Mouse (Mus musculus) stomach, postnatal 0 days (tissue): ENCODE results near the gene Mrpl52. TPM values are rescaled to one million over a fixed set of nuclear protein-coding genes. Genes with fewer than 3 reads are reported as not detected.

Source experiments
- ATAC-seq: fragments of 200-750 bp; cut with Nextera tagmentation; 2 replicates; pipeline ENCODE4 v1.8.0; 2017; ENCODE audit not compliant: low FRiP score, low TSS enrichment
- DNase-seq: peaks from one replicate; pipeline ENCODE4 v3.0.0-alpha.2; 2016; ENCODE audit warnings: low spot score
- H3K27ac ChIP-seq: fragments of 300-500 bp; sonication (generic); replicated peaks from 2 replicates; pipeline ENCODE4 v1.5.1; 2014; ENCODE audit warnings: mild to moderate bottlenecking, control low read depth
- H3K27me3 ChIP-seq: fragments of 300-500 bp; sonication (generic); 2 replicates; pipeline ENCODE4 v1.6.1; 2014; ENCODE audit warnings: low read length; ENCODE audit not compliant: control insufficient read depth, insufficient read depth
- H3K36me3 ChIP-seq: fragments of 300-500 bp; sonication (generic); 2 replicates; pipeline ENCODE4 v1.6.1; 2014; ENCODE audit warnings: low read length, mixed read lengths; ENCODE audit not compliant: control insufficient read depth, insufficient read depth
- H3K4me1 ChIP-seq: fragments of 300-500 bp; sonication (generic); replicated peaks from 2 replicates; pipeline ENCODE4 v1.6.1; 2014; ENCODE audit warnings: antibody characterized with exemption; ENCODE audit not compliant: control insufficient read depth, insufficient read depth
- H3K4me2 ChIP-seq: fragments of 300-500 bp; sonication (generic); replicated peaks from 2 replicates; pipeline ENCODE4 v1.6.1; 2014; ENCODE audit warnings: low read depth, mild to moderate bottlenecking, control low read depth, moderate library complexity
- H3K4me3 ChIP-seq: fragments of 300-500 bp; sonication (generic); 2 replicates; pipeline ENCODE4 v1.5.1; 2014; ENCODE audit warnings: low read depth, low read length, control low read depth
- H3K9ac ChIP-seq: fragments of 300-500 bp; sonication (generic); 2 replicates; pipeline ENCODE4 v1.6.1; 2014; ENCODE audit warnings: mild to moderate bottlenecking, low read length, control low read depth, mixed read lengths
- H3K9me3 ChIP-seq: fragments of 300-500 bp; sonication (generic); 2 replicates; pipeline ENCODE4 v1.6.1; 2016; ENCODE audit warnings: low read length; ENCODE audit not compliant: control insufficient read depth
- CTCF ChIP-seq: IDR thresholded peaks from 2 replicates; pipeline ENCODE4 v1.5.1; 2016; ENCODE audit warnings: antibody characterized with exemption, low read depth, mild to moderate bottlenecking, moderate library complexity
- EP300 ChIP-seq: optimal IDR thresholded peaks from 2 replicates; pipeline ENCODE3; 2016; ENCODE audit warnings: antibody characterized with exemption
- WGBS: fragments of 180-500 bp; shearing (Covaris S2); extraction: QIAGEN DNeasy Blood & Tissue Kit; methylation state at CpG from one replicate; pipeline ENCODE4 v1.1.7; 2014; 5-methylcytosine and 5-hydroxymethylcytosine counted together
- polyA plus RNA-seq: library from polyadenylated mRNA; unstranded; fragments of >200 nt; fragmentation: Nextera tagmentation; extraction: Ambion mirVana; gene quantifications from 2 replicates; pipeline ENCODE4 v1.2.1, GENCODE M21; 2015

Mrpl52 gene
- 312 and 339 TPM in 2 replicates for polyA plus RNA-seq

DNA sequence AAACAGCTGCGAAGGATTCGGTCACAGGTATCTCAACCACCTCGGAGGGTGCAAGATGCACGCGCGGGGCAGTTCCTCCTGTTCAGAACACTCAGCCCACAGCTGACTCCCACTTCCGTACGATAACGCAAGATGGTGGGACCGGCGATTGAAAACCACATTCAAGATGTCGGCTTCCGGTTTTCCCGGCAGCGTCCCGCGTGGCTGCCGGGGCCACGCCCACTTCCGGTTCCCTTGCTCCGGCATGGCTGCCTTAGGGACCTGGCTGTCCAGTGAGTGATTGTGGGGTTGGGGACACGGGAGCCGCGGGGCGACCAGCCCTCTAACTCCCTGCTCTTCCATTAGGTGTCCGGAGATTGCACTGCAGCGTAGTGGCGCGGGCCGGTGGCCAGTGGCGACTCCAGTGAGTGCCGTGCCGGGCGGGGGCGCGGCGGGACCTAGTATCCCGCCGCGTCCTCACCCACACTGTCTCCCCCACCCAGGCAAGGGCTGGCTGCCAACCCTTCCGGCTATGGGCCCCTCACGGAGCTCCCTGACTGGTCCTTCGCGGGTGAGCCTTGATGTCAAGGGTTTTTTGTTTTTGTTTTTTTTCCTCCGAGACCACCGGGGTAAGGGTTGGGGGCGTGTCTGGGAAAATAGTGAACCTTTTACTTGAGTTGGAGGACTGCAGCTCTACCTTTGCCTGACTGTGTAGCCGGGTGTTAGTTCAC, at the start of gene Mrpl52:
Gene Mrpl52 (plus strand): TSS at position 221 of the 710 bp plus-strand sequence.
- peak; percentile 81 for ATAC-seq
- under 1% methylated on average over 44 of the region's 48 CpGs for WGBS
- peak within 1 kb of the TSS; percentile 95 for H3K4me3 ChIP-seq
- H3K9ac ChIP-seq, result peak within 1 kb of the TSS; percentile 91
- no peaks in the 10 kb centered on the region for H3K9me3 ChIP-seq
- no peaks in the 10 kb centered on the region for H3K36me3 ChIP-seq
- peak; percentile 94 for DNase-seq
- TF ChIP-seq EP300 (no peak), CTCF (no peak)
- peak within 1 kb of the TSS; percentile 88 for H3K27ac ChIP-seq
- H3K4me2 ChIP-seq, result peak within 1 kb of the TSS; percentile 71
- H3K27me3 ChIP-seq, result no peaks in the 10 kb centered on the region
- peaks cover 11% of the 10 kb centered on the region for H3K4me1 ChIP-seq

DNA sequence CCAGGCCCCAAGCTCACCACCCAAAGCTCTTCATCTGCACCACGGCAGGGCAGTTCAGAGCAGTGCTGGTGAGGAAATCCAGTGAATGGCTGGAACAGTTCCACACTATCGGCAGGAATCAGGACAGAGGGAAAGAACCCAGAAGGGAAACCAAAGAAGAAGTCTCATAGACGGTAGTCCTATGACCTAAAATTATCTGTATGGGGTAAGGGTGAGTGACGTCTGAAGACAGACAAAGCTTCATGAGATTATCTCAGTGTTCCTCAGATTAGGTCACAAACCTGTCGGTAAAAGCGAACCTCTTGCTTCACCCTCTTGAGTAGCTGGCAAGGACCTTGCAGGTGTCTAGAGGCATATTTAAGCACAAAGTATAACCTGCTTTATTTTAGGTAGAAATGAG, 49.5 kb upstream of the Mrpl52 start:
- no peak overlapping the region for H3K4me3 ChIP-seq
- H3K4me1 ChIP-seq, result no peaks in the 10 kb centered on the region
- ATAC-seq (no peak), DNase-seq (no peak)
- no peaks in the 10 kb centered on the region for H3K27me3 ChIP-seq
- no peaks in the 10 kb centered on the region for H3K9me3 ChIP-seq
- 78% methylated on average over 6 of the region's 6 CpGs for WGBS
- TF ChIP-seq EP300 (no peak), CTCF (no peak)
- H3K27ac ChIP-seq, result no peak overlapping the region
- no peak overlapping the region for H3K9ac ChIP-seq
- H3K36me3 ChIP-seq, result no peaks in the 10 kb centered on the region
- H3K4me2 ChIP-seq, result no peak overlapping the region

DNA sequence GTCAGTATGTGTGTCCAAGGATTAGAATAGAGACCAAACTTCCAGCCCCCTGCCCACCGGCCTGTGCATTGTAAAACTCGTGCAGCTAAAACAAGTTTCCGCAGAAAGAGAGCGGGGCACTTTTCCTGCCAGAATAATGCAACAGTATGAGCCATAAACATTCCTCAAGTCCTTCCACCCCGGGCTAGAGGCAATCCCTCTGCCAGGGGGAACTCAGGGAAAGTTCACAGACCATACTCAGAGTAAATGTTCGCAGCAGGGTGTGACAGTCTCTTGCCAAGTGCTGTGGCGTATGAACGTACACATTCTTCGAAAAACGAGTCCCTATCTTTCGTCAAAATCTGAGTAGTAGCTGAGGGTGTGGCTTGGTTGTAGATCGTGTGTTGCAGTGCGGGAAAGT, 47.1 kb upstream of the Mrpl52 start:
- ATAC-seq (0 out of 2 replicates have a peak, but pooled peaks have one; percentile 41), DNase-seq (no peak)
- Histone ChIP-seq H3K4me2 (no peak overlapping the region), H3K9ac (no peak overlapping the region), H3K27me3 (no peaks in the 10 kb centered on the region), H3K36me3 (no peaks in the 10 kb centered on the region), H3K4me3 (no peak overlapping the region), H3K27ac (no peak overlapping the region), H3K9me3 (no peaks in the 10 kb centered on the region), H3K4me1 (no peaks in the 10 kb centered on the region)
- TF ChIP-seq CTCF (no peak), EP300 (no peak)
- 35% methylated on average over 13 of the region's 13 CpGs for WGBS

DNA sequence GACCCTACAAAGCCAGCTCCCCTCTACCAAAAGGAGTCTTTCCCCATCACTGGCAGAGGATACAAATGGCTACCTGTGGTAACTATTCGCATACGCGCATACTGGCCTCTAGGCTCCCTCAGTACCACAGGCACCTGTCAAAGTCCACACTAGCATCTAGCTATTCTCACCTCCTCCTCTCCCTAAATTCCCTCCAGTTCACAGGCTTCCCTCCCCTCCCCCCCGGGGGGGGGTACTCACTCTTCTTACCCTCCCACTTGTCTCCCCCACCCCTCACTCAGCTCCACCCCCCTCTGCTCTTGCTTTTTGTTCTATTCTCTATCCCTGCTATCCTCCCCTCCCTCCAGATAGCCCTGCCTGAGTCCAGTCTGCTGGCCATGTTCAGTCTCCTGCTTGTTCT, 46.1 kb upstream of the Mrpl52 start:
- no peak for TF ChIP-seq CTCF
- no peak for TF ChIP-seq EP300
- Histone ChIP-seq H3K4me2 (no peak overlapping the region), H3K9me3 (no peaks in the 10 kb centered on the region), H3K36me3 (no peaks in the 10 kb centered on the region), H3K27ac (no peak overlapping the region), H3K4me3 (no peak overlapping the region), H3K27me3 (no peaks in the 10 kb centered on the region), H3K9ac (no peak overlapping the region), H3K4me1 (no peaks in the 10 kb centered on the region)
- DNase-seq, result no peak
- ATAC-seq, result no peak
- WGBS, result 76% methylated on average over 4 of the region's 4 CpGs

DNA sequence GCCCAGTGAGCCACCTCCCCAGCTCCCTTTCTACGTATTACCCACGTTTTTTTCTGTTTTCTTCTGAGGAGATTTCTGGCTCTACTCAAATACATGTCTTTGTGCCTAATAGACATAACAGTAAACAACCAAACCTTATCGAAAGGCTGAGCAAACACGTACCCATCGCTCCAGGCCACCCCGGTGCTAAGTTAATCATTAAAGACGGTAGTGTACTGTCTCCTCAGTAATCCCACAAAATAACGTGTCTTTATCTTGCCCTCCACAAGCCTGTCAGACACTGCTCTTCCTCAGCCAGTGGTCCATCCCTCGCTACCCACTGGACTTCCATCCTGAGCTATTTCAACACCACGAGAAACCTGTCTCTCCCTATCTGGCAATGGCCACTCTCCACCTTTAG, 44.9 kb upstream of the Mrpl52 start:
- no peak overlapping the region for H3K4me2 ChIP-seq
- DNase-seq (no peak), ATAC-seq (no peak)
- no peaks in the 10 kb centered on the region for H3K4me1 ChIP-seq
- no peaks in the 10 kb centered on the region for H3K9me3 ChIP-seq
- H3K4me3 ChIP-seq, result no peak overlapping the region
- H3K36me3 ChIP-seq, result no peaks in the 10 kb centered on the region
- 50% methylated on average over 10 of the region's 10 CpGs for WGBS
- H3K9ac ChIP-seq, result no peak overlapping the region
- no peak for TF ChIP-seq EP300
- no peak for TF ChIP-seq CTCF
- H3K27ac ChIP-seq, result no peak overlapping the region
- no peaks in the 10 kb centered on the region for H3K27me3 ChIP-seq

DNA sequence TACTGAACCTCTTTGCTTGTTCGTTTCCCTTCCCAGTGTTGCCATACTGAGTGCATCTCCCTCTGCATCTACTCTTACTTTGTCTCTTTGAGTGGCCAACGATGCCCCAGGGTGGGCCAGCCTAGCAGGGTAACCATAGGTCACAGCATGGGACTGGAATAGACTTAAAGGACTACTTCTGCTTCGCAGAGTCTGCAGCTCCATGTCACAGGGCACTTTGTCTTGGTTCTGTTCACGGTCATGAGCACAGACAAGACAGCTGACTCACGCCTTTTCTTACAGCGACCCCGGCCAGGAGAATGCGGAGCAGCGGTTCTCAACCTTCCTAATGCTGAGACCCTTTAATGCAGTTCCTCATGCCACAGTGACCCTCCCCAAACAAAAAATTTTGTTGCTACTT, 44.1 kb upstream of the Mrpl52 start:
- Histone ChIP-seq H3K9me3 (no peaks in the 10 kb centered on the region), H3K4me3 (no peak overlapping the region), H3K27ac (no peak overlapping the region), H3K36me3 (no peaks in the 10 kb centered on the region), H3K9ac (no peak overlapping the region), H3K27me3 (no peaks in the 10 kb centered on the region), H3K4me2 (no peak overlapping the region), H3K4me1 (no peaks in the 10 kb centered on the region)
- WGBS, result 80% methylated on average over 9 of the region's 9 CpGs
- TF ChIP-seq EP300, result no peak
- no peak for TF ChIP-seq CTCF
- ATAC-seq, result no peak
- no peak for DNase-seq
